Mouse (Mus musculus): ENCODE data around the gene Rad51ap2.

GRCm38 (mm10) chr12:11427396-11427795 is 28.5 kb upstream of the Rad51ap2 start:
- TF ChIP-seq CTCF (IDR thresholded peaks at IDR 0.05; ENCODE audit: low read depth) (no peak), EP300 (optimal IDR thresholded peaks at IDR 0.05) (no peak)

Data from stomach, postnatal 0 days (tissue).